Mouse (Mus musculus) hindbrain, postnatal 0 days (tissue): ENCODE results near the gene Arhgef33. TPM values are rescaled to one million over a fixed set of nuclear protein-coding genes. Genes with fewer than 3 reads are reported as not detected.

Experiments
- ATAC-seq: fragments of 200-750 bp; cut with Nextera tagmentation; 2 replicates; pipeline ENCODE4 v1.8.0; 2017; ENCODE audit warnings: mild to moderate bottlenecking, moderate TSS enrichment, moderate library complexity
- DNase-seq: peaks from one replicate; pipeline ENCODE4 v3.0.0-alpha.2; 2015; ENCODE audit warnings: low spot score
- H3K27ac ChIP-seq: fragments of 300-500 bp; sonication (generic); 2 replicates; pipeline ENCODE4 v1.5.1; 2014; ENCODE audit warnings: mild to moderate bottlenecking
- H3K27me3 ChIP-seq: fragments of 300-500 bp; sonication (generic); 2 replicates; pipeline ENCODE4 v1.6.1; 2014; ENCODE audit warnings: low read length, mixed read lengths; ENCODE audit not compliant: insufficient read depth
- H3K36me3 ChIP-seq: fragments of 300-500 bp; sonication (generic); 2 replicates; pipeline ENCODE4 v1.6.1; 2014; ENCODE audit warnings: low read length, mixed read lengths; ENCODE audit not compliant: insufficient read depth
- H3K4me1 ChIP-seq: fragments of 300-500 bp; sonication (generic); 2 replicates; pipeline ENCODE4 v1.6.1; 2014; ENCODE audit warnings: antibody characterized with exemption, low read length, mixed read lengths; ENCODE audit not compliant: insufficient read depth
- H3K4me2 ChIP-seq: fragments of 300-500 bp; sonication (generic); 2 replicates; pipeline ENCODE4 v1.6.1; 2014; ENCODE audit warnings: low read depth, mild to moderate bottlenecking, low read length, moderate library complexity, mixed read lengths
- H3K4me3 ChIP-seq: fragments of 300-500 bp; sonication (generic); 2 replicates; pipeline ENCODE4 v1.5.1; 2014; ENCODE audit warnings: low read length
- H3K9ac ChIP-seq: fragments of 300-500 bp; sonication (generic); replicated peaks from 2 replicates; pipeline ENCODE4 v1.6.1; 2014; ENCODE audit warnings: mild to moderate bottlenecking, low read length, moderate library complexity, mixed read lengths
- H3K9me3 ChIP-seq: fragments of 300-500 bp; sonication (generic); 2 replicates; pipeline ENCODE4 v1.6.1; 2016; ENCODE audit warnings: low read length, mixed read lengths
- CTCF ChIP-seq: IDR thresholded peaks from 2 replicates; pipeline ENCODE4 v1.5.1; 2016; ENCODE audit warnings: antibody characterized with exemption, control low read depth, low read depth
- WGBS: fragments of 180-500 bp; shearing (Covaris S2); extraction: QIAGEN DNeasy Blood & Tissue Kit; methylation state at CpG from one replicate; pipeline ENCODE4 v1.1.7; 2014; 5-methylcytosine and 5-hydroxymethylcytosine counted together
- polyA plus RNA-seq: library from polyadenylated mRNA; unstranded; fragments of >200 nt; fragmentation: Nextera tagmentation; extraction: Ambion mirVana; gene quantifications from 2 replicates; pipeline ENCODE4 v1.2.1, GENCODE M21; 2015
- total RNA-seq: library from RNA; depleted of rRNA; stranded (reverse); fragments of >200 nt; gene quantifications from 2 replicates; pipeline ENCODE4 v1.2.3, GENCODE M21; 2014

Gene Arhgef33
- total and polyA plus RNA-seq, 2 experiments from 2014 or later: 9.0 to 28.4 TPM

GRCm38 (mm10) chr17:80326431-80326830, 19.2 kb downstream of the Arhgef33 start:
- no peak for TF ChIP-seq CTCF
- no peak overlapping the region for H3K4me2 ChIP-seq
- H3K4me1 ChIP-seq: no peaks in the 10 kb centered on the region
- H3K9me3 ChIP-seq: no peaks in the 10 kb centered on the region
- DNase-seq (peak; percentile 45), ATAC-seq (peak; percentile 73)
- H3K27ac ChIP-seq: no peak overlapping the region
- 66% methylated on average over 3 of the region's 3 CpGs for WGBS
- H3K36me3 ChIP-seq: no peaks in the 10 kb centered on the region
- no peak overlapping the region for H3K9ac ChIP-seq
- no peaks in the 10 kb centered on the region for H3K27me3 ChIP-seq
- H3K4me3 ChIP-seq: no peak overlapping the region

- ATAC-seq (peak; percentile 56), DNase-seq (peak; percentile 59)
- Histone ChIP-seq H3K27me3 (no peaks in the 10 kb centered on the region), H3K4me3 (no peak overlapping the region), H3K9ac (no peak overlapping the region), H3K9me3 (no peaks in the 10 kb centered on the region), H3K36me3 (no peaks in the 10 kb centered on the region), H3K27ac (no peak overlapping the region), H3K4me2 (no peak overlapping the region), H3K4me1 (no peaks in the 10 kb centered on the region)
- TF ChIP-seq CTCF: peak; percentile 67
- 79% methylated on average over 2 of the region's 2 CpGs for WGBS
Observed at GRCm38 (mm10) chr17:80332386-80332785, 25.2 kb downstream of the Arhgef33 start.

GRCm38 (mm10) chr17:80345277-80345676, 38.1 kb downstream of the Arhgef33 start:
- Histone ChIP-seq H3K4me2 (no peak overlapping the region), H3K27me3 (no peaks in the 10 kb centered on the region), H3K4me3 (no peak overlapping the region), H3K9ac (no peak overlapping the region), H3K9me3 (no peaks in the 10 kb centered on the region), H3K36me3 (no peaks in the 10 kb centered on the region), H3K4me1 (no peaks in the 10 kb centered on the region), H3K27ac (no peak overlapping the region)
- peak; percentile 60 for TF ChIP-seq CTCF
- DNase-seq (peak; percentile 39), ATAC-seq (no peak)
- WGBS: 76% methylated on average over 4 of the region's 4 CpGs

GRCm38 (mm10) chr17:80346591-80347125, 39.5 kb downstream of the Arhgef33 start:
- WGBS: 12% methylated on average over 11 of the region's 11 CpGs
- TF ChIP-seq CTCF: no peak

GRCm38 (mm10) chr17:80347234-80347633, 40.0 kb downstream of the Arhgef33 start:
- no peak for TF ChIP-seq CTCF
- Histone ChIP-seq H3K4me2 (no peak overlapping the region), H3K27me3 (no peaks in the 10 kb centered on the region), H3K9me3 (no peaks in the 10 kb centered on the region), H3K4me3 (no peak overlapping the region), H3K36me3 (no peaks in the 10 kb centered on the region), H3K4me1 (no peaks in the 10 kb centered on the region), H3K27ac (no peak overlapping the region), H3K9ac (no peak overlapping the region)
- no peak for ATAC-seq
- 42% methylated on average over 6 of the region's 6 CpGs for WGBS
- peak; percentile 9 for DNase-seq

More at GRCm38 (mm10) chr17:80346591-80347125, 39.5 kb downstream of the Arhgef33 start:
- H3K27me3 ChIP-seq: no peaks in the 10 kb centered on the region
- no peak overlapping the region for H3K4me2 ChIP-seq
- H3K9ac ChIP-seq: no peak overlapping the region
- ATAC-seq (no peak), DNase-seq (no peak)
- no peaks in the 10 kb centered on the region for H3K9me3 ChIP-seq
- H3K4me1 ChIP-seq: no peaks in the 10 kb centered on the region
- H3K36me3 ChIP-seq: no peaks in the 10 kb centered on the region
- H3K27ac ChIP-seq: no peak overlapping the region
- H3K4me3 ChIP-seq: no peak overlapping the region

- no peak for DNase-seq
- no peaks in the 10 kb centered on the region for H3K4me1 ChIP-seq
- H3K4me3 ChIP-seq: no peak overlapping the region
- TF ChIP-seq CTCF: no peak
- H3K36me3 ChIP-seq: no peaks in the 10 kb centered on the region
- H3K9me3 ChIP-seq: no peaks in the 10 kb centered on the region
- H3K9ac ChIP-seq: no peak overlapping the region
- H3K4me2 ChIP-seq: no peak overlapping the region
- no peak for ATAC-seq
- no peak overlapping the region for H3K27ac ChIP-seq
- 96% methylated on average over 8 of the region's 8 CpGs for WGBS
- H3K27me3 ChIP-seq: no peaks in the 10 kb centered on the region
Observed at GRCm38 (mm10) chr17:80360245-80360644, 53.0 kb downstream of the Arhgef33 start.

GRCm38 (mm10) chr17:80367276-80367675, 60.1 kb downstream of the Arhgef33 start:
- Histone ChIP-seq H3K4me3 (no peak overlapping the region), H3K4me1 (no peaks in the 10 kb centered on the region), H3K9ac (no peak overlapping the region), H3K36me3 (no peaks in the 10 kb centered on the region), H3K4me2 (no peak overlapping the region), H3K27me3 (no peaks in the 10 kb centered on the region), H3K9me3 (no peaks in the 10 kb centered on the region), H3K27ac (no peak overlapping the region)
- WGBS: 89% methylated on average over 5 of the region's 5 CpGs
- no peak for DNase-seq
- ATAC-seq: no peak
- TF ChIP-seq CTCF: no peak
